Mouse (Mus musculus): ENCODE results near the gene Fgd6. TPM values are rescaled to one million over a fixed set of nuclear protein-coding genes. Genes with fewer than 3 reads are reported as not detected.

The Fgd6 gene
- total and polyA plus RNA-seq, 3 experiments, result 1.4 to 28.3 (median 7.5) TPM

DNA sequence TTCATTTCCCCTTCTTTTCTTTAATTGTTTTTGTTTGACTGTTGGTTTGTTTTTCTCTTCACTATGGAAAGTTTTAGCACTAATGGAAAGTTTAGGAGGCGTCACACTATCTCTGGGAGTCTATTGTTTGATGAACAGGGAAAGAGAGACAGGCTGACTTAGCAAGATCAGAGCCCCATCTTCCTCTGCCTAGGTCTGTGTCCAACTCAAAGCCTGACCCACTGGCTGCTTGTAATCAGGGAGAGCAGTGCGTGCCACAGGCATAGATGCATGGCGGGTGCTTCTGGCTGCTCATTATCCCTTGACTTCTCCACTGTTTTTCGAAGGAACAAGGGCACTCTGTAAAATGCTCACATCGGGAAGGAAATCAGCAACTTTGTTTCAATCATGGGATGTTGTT is 26.6 kb downstream of the Fgd6 start:
- Histone ChIP-seq H3K27me3 (ENCODE audit: insufficient read depth, low read length) (no peaks in the 10 kb centered on the region), H3K4me1 (ENCODE audit: insufficient read depth, low read depth, low read length) (peaks cover 28% of the 10 kb centered on the region), H3K4me3 (ENCODE audit: low read depth, low read length) (no peak overlapping the region), H3K36me3 (replicated peaks) (peaks cover 48% of the 10 kb centered on the region), H3K9me3 (replicated peaks) (no peaks in the 10 kb centered on the region)
- ATAC-seq (ENCODE audit: extremely low read depth, insufficient number of reproducible peaks, low FRiP score, poor library complexity, severe bottlenecking) (no peak), DNase-seq (ENCODE audit: low spot score) (no peak)
- no peak for TF ChIP-seq GATA1 (IDR thresholded peaks at IDR 0.05; ENCODE audit: borderline replicate concordance, low read length)
- TF ChIP-seq TAL1 (conservative IDR thresholded peaks at IDR 0.05; ENCODE audit: low read depth, low read length), result no peak
- TF ChIP-seq POLR2AphosphoS5 (IDR thresholded peaks at IDR 0.05; ENCODE audit: insufficient replicate concordance, low read depth, low read length), result no peak
- no peak for TF ChIP-seq CTCF (IDR thresholded peaks at IDR 0.05; ENCODE audit: low read depth, low read length)
- TF ChIP-seq GATA2 (IDR thresholded peaks at IDR 0.05; ENCODE audit: borderline replicate concordance, low read depth, low read length), result no peak

GRCm38 (mm10) chr10:94066896-94067295 is 31.1 kb downstream of the Fgd6 start:
- Histone ChIP-seq H3K36me3 (replicated peaks) (peaks cover 36% of the 10 kb centered on the region), H3K4me1 (ENCODE audit: insufficient read depth, low read depth, low read length) (peaks cover 37% of the 10 kb centered on the region), H3K4me3 (ENCODE audit: low read depth, low read length) (no peak overlapping the region), H3K27me3 (ENCODE audit: insufficient read depth, low read length) (no peaks in the 10 kb centered on the region), H3K9me3 (replicated peaks) (no peaks in the 10 kb centered on the region)
- ATAC-seq (ENCODE audit: extremely low read depth, insufficient number of reproducible peaks, low FRiP score, poor library complexity, severe bottlenecking), result no peak
- no peak for DNase-seq (ENCODE audit: low spot score)
- TF ChIP-seq TAL1 (conservative IDR thresholded peaks at IDR 0.05; ENCODE audit: low read depth, low read length), result no peak
- no peak for TF ChIP-seq GATA2 (IDR thresholded peaks at IDR 0.05; ENCODE audit: borderline replicate concordance, low read depth, low read length)

DNA sequence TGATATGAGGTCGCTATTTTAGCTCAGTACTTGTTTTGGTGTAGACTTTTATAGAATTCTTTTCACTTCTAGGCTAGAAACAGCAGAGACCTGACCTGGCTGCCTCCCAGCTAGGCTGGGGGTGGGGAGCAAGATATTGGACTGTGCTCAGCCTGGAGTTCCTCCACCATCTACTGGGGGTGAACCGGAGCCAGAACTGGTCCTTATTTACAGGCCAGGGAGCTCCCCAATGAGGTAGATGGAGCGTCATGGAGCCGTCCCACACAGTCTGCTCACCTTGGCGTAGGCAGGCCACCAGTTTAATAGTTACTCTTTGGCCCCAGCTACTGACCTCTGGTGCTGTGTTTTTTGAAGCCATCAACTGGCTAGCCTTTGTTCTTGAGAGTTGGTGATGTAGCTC is 32.9 kb downstream of the Fgd6 start:
- DNase-seq (ENCODE audit: low spot score), result no peak
- no peak for ATAC-seq (ENCODE audit: extremely low read depth, insufficient number of reproducible peaks, low FRiP score, poor library complexity, severe bottlenecking)
- Histone ChIP-seq H3K36me3 (replicated peaks) (peaks cover 36% of the 10 kb centered on the region), H3K4me3 (ENCODE audit: low read depth, low read length) (no peak overlapping the region), H3K9me3 (replicated peaks) (no peaks in the 10 kb centered on the region), H3K4me1 (ENCODE audit: insufficient read depth, low read depth, low read length) (peaks cover 54% of the 10 kb centered on the region), H3K27me3 (ENCODE audit: insufficient read depth, low read length) (no peaks in the 10 kb centered on the region)
- TF ChIP-seq GATA1 (IDR thresholded peaks at IDR 0.05; ENCODE audit: borderline replicate concordance, low read length) (no peak), POLR2AphosphoS5 (IDR thresholded peaks at IDR 0.05; ENCODE audit: insufficient replicate concordance, low read depth, low read length) (no peak), GATA2 (IDR thresholded peaks at IDR 0.05; ENCODE audit: borderline replicate concordance, low read depth, low read length) (no peak), CTCF (IDR thresholded peaks at IDR 0.05; ENCODE audit: low read depth, low read length) (no peak), TAL1 (conservative IDR thresholded peaks at IDR 0.05; ENCODE audit: low read depth, low read length) (no peak)

DNA sequence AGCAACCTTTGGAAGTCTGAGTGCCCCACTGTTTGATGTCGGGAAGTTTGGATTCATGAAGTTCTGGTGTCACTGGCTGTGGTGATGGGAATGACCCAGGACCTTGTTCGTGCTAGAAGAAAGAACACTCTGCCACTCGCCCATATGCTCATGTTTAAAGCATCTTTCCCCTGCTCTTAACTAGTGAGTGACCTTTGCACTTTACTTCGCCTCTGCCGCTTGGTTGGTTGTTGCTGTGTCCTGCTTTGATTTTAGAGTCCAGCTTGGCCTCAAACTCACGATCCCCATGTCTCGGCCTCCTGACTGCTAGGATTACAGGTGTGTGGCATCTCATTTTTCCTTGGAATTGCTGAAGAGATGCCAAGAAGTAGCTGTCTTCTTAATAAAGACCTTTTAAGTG is 35.8 kb downstream of the Fgd6 start:
- Histone ChIP-seq H3K9me3 (replicated peaks) (no peaks in the 10 kb centered on the region), H3K27me3 (ENCODE audit: insufficient read depth, low read length) (no peaks in the 10 kb centered on the region), H3K4me1 (ENCODE audit: insufficient read depth, low read depth, low read length) (peaks cover 44% of the 10 kb centered on the region), H3K4me3 (ENCODE audit: low read depth, low read length) (no peak overlapping the region), H3K36me3 (replicated peaks) (peaks cover 45% of the 10 kb centered on the region)
- ATAC-seq (ENCODE audit: extremely low read depth, insufficient number of reproducible peaks, low FRiP score, poor library complexity, severe bottlenecking) (no peak), DNase-seq (ENCODE audit: low spot score) (no peak)
- TF ChIP-seq TAL1 (conservative IDR thresholded peaks at IDR 0.05; ENCODE audit: low read depth, low read length) (no peak), GATA1 (IDR thresholded peaks at IDR 0.05; ENCODE audit: borderline replicate concordance, low read length) (no peak)

GRCm38 (mm10) chr10:94072261-94072915 is 36.6 kb downstream of the Fgd6 start:
- Histone ChIP-seq H3K4me1 (ENCODE audit: insufficient read depth, low read depth, low read length) (peaks cover 39% of the 10 kb centered on the region), H3K36me3 (replicated peaks) (peaks cover 43% of the 10 kb centered on the region), H3K27me3 (ENCODE audit: insufficient read depth, low read length) (no peaks in the 10 kb centered on the region), H3K9me3 (replicated peaks) (no peaks in the 10 kb centered on the region), H3K4me3 (ENCODE audit: low read depth, low read length) (peak overlapping the region; percentile 57; the same call in 1 of the 2 replicates)
- ATAC-seq (ENCODE audit: extremely low read depth, insufficient number of reproducible peaks, low FRiP score, poor library complexity, severe bottlenecking), result peak; percentile 31
- no peak for TF ChIP-seq TAL1 (conservative IDR thresholded peaks at IDR 0.05; ENCODE audit: low read depth, low read length)
- TF ChIP-seq GATA2 (IDR thresholded peaks at IDR 0.05; ENCODE audit: borderline replicate concordance, low read depth, low read length), result no peak
- no peak for TF ChIP-seq POLR2AphosphoS5 (IDR thresholded peaks at IDR 0.05; ENCODE audit: insufficient replicate concordance, low read depth, low read length)
- TF ChIP-seq GATA1 (IDR thresholded peaks at IDR 0.05; ENCODE audit: borderline replicate concordance, low read length), result no peak
- TF ChIP-seq CTCF (IDR thresholded peaks at IDR 0.05; ENCODE audit: low read depth, low read length), result no peak
- peak; percentile 38 for DNase-seq (ENCODE audit: low spot score)

DNA sequence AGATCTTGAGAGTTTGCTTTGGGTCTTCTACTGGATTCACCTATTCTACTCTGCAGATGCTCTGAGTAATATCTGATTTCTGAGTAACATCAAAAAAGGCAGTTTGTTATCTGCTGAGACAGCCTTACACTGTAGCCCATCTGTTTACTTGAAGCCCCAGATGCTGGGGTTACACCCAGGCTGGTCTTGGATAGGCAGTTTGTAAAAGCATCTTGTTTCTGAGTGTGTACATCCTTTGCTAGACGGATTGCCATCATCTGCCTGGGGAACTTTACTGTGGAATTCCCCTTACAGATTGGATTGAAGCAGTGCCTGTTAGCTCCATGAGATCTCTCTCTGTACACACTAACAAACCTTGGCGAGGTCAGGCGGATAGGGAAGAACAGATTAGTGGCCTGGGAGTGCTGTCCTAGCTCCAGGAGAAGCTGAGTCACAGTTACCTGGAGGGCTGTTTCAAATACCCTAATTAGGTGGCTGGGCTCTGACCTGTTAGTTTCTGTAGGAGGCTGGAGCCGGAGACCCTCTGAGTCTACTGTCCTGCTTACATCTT is 37.2 kb downstream of the Fgd6 start:
- Histone ChIP-seq H3K9me3 (replicated peaks) (no peaks in the 10 kb centered on the region), H3K4me3 (ENCODE audit: low read depth, low read length) (peak overlapping the region; percentile 16; the same call in 1 of the 2 replicates), H3K27me3 (ENCODE audit: insufficient read depth, low read length) (no peaks in the 10 kb centered on the region), H3K36me3 (replicated peaks) (peaks cover 48% of the 10 kb centered on the region), H3K4me1 (ENCODE audit: insufficient read depth, low read depth, low read length) (peaks cover 39% of the 10 kb centered on the region)
- TF ChIP-seq GATA2 (IDR thresholded peaks at IDR 0.05; ENCODE audit: borderline replicate concordance, low read depth, low read length) (no peak), TAL1 (conservative IDR thresholded peaks at IDR 0.05; ENCODE audit: low read depth, low read length) (peak; percentile 73)
- ATAC-seq (ENCODE audit: extremely low read depth, insufficient number of reproducible peaks, low FRiP score, poor library complexity, severe bottlenecking), result peak; percentile 79
- peak; percentile 58 for DNase-seq (ENCODE audit: low spot score)

Measured in G1E (cell line).